Mouse (Mus musculus) myocyte (in vitro differentiated cells): ENCODE measurements around the gene 1700013F07Rik.

ENCODE experiments used
- POLR2A ChIP-seq: IDR thresholded peaks from one replicate; pipeline ENCODE4 v1.6.1; 2011; ENCODE audit warnings: low read depth, mild to moderate bottlenecking, control low read depth, moderate library complexity; ENCODE audit not compliant: insufficient read length
- TCF12 ChIP-seq: IDR thresholded peaks from one replicate; pipeline ENCODE4 v1.6.1; 2011; ENCODE audit warnings: mild to moderate bottlenecking, control low read depth; ENCODE audit not compliant: poor library complexity, insufficient read depth, severe bottlenecking

DNA sequence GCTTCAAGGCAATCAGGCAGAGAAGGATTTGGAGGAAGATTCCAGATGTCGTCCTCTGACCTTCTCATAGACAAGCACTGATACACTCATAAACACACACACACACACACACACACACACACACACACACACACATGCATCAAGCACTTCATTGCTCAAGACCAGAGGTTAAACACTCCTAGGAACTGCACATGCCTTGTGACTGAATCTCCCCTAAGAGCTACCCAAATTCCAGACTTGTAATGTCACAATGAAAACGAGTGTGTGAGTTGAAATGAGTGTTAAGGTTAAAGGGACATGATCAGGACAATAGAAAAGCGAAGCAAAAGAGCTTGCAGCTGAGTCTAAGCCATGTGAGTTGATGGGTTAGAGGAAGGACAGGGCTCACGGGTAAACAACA is 15.7 kb upstream of the 1700013F07Rik start:
- TF ChIP-seq POLR2A (no peak), TCF12 (no peak)
